Mouse (Mus musculus) kidney, embryonic 15.5 days (tissue): ENCODE measurements around the gene Armc12. TPM values are rescaled to one million over a fixed set of nuclear protein-coding genes. Genes with fewer than 3 reads are reported as not detected.
A peak's percentile ranks its signal among the peaks of the same experiment; 100 is the strongest.

ENCODE experiments used
- ATAC-seq: fragments of 200-750 bp; cut with Nextera tagmentation; replicated peaks from 2 replicates; pipeline ENCODE4 v1.8.0; 2017; ENCODE audit warnings: moderate TSS enrichment; ENCODE audit not compliant: low FRiP score
- H3K27ac ChIP-seq: fragments of 300-500 bp; sonication (generic); 2 replicates; pipeline ENCODE4 v1.5.1; 2015; ENCODE audit warnings: mild to moderate bottlenecking, inconsistent platforms
- H3K27me3 ChIP-seq: fragments of 300-500 bp; sonication (generic); 2 replicates; pipeline ENCODE4 v1.6.1; 2015; ENCODE audit warnings: inconsistent platforms
- H3K36me3 ChIP-seq: fragments of 300-500 bp; sonication (generic); 2 replicates; pipeline ENCODE4 v1.6.1; 2015; ENCODE audit warnings: inconsistent platforms
- H3K4me1 ChIP-seq: fragments of 300-500 bp; sonication (generic); 2 replicates; pipeline ENCODE4 v1.6.1; 2015; ENCODE audit warnings: inconsistent platforms
- H3K4me2 ChIP-seq: fragments of 300-500 bp; sonication (generic); 2 replicates; pipeline ENCODE4 v1.6.1; 2015; ENCODE audit warnings: moderate library complexity, mild to moderate bottlenecking, inconsistent platforms
- H3K4me3 ChIP-seq: fragments of 300-500 bp; sonication (generic); replicated peaks from 2 replicates; pipeline ENCODE4 v1.5.1; 2015; ENCODE audit warnings: mild to moderate bottlenecking, inconsistent platforms
- H3K9ac ChIP-seq: fragments of 300-500 bp; sonication (generic); 2 replicates; pipeline ENCODE4 v1.6.1; 2015; ENCODE audit warnings: mild to moderate bottlenecking, inconsistent platforms
- H3K9me3 ChIP-seq: fragments of 300-500 bp; sonication (generic); replicated peaks from 2 replicates; pipeline ENCODE4 v1.6.1; 2016; ENCODE audit warnings: inconsistent platforms
- WGBS: fragments of 180-500 bp; shearing (Covaris S2); methylation state at CpG from one replicate; pipeline ENCODE4 v1.1.7; 2015; ENCODE audit warnings: mixed read lengths; 5-methylcytosine and 5-hydroxymethylcytosine counted together
- polyA plus RNA-seq: library from polyadenylated mRNA; unstranded; fragments of >200 nt; fragmentation: Nextera tagmentation; extraction: Ambion mirVana; gene quantifications from 2 replicates; pipeline ENCODE4 v1.2.1, GENCODE M21; 2015

The Armc12 gene
- polyA plus RNA-seq, 1 experiment from 2014 or later: not detected

DNA sequence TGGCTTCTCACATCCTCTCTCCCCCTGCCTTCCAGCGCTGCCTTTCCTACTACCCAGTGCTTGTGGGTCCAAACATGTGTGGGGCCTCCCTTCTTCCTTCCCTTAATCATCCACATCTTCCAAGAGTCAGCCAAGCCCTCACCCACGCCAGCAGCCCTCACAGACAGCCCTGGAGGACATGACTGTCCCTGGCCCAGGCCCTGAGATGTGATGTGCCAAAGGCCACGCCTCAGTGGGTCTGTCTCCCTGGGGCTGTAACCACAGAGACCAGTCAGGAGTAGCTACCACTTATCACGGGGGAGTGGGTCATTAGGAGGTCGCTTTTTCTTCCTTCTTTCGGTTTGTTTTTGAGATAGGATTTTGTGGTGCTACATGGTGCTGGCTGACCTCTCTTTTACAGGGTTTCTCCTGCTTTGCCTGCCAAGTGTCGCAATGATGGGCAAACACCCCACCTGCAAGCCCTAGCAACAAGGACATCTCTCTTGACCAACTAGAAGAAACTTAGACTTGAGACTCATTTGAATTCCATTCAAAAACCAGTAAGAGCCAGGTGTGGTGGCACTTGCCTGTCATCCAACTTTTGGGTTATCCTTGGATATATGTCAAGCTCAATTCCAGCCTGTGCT is 28.3 kb upstream of the Armc12 start:
- Histone ChIP-seq H3K27me3 (no peaks in the 10 kb centered on the region), H3K9ac (no peak overlapping the region), H3K4me2 (no peak overlapping the region), H3K9me3 (no peaks in the 10 kb centered on the region), H3K27ac (0 out of 2 replicates have a peak overlapping the region, but pooled peaks have one; percentile 1), H3K36me3 (no peaks in the 10 kb centered on the region), H3K4me3 (no peak overlapping the region), H3K4me1 (peaks cover 13% of the 10 kb centered on the region)
- WGBS: 33% methylated on average over 7 of the region's 7 CpGs
- ATAC-seq: no peak

DNA sequence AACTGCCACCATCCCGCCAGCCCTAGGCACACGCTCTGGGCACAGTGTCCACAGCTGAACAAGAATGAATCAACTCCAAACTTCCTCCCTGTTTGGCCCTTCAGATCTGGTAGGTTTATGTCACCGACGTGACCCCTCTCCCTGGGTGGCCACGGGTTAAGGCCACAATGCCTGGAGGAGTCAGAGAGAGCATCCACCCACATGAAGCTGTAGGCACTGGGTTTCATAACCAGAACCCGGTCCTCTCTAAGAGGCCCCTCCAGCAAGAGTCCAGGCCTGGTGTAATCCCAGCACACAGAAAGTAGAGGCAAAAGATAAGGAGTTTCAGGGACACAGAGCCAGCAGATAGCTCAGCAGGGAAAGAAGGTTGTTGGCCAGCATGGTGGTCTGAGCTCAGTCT is 26.4 kb upstream of the Armc12 start:
- no peak for ATAC-seq
- H3K4me1 ChIP-seq: peaks cover 19% of the 10 kb centered on the region
- H3K27me3 ChIP-seq: no peaks in the 10 kb centered on the region
- H3K4me2 ChIP-seq: no peak overlapping the region
- H3K9ac ChIP-seq: no peak overlapping the region
- no peaks in the 10 kb centered on the region for H3K36me3 ChIP-seq
- H3K9me3 ChIP-seq: no peaks in the 10 kb centered on the region
- 60% methylated on average over 6 of the region's 6 CpGs for WGBS
- H3K27ac ChIP-seq: no peak overlapping the region
- H3K4me3 ChIP-seq: no peak overlapping the region

DNA sequence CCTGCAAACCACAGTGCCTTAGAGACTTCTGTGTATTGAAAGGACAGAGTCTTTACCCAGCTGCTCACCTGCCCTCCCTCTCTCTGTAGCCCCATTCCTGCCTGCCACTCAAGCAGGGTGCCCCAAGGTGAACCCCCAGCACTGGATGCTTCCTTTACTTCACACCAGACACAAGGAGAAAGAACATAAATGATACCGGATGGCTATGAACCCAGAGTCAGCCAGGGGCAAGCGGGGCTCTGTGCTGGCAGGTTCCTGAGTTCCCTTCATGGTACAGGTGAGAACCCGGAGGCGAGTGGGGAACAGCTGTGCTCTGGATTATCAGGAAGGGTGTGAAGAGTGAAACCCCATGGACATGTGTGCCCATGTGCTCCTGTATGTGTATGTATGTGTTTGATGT is 25.0 kb upstream of the Armc12 start:
- Histone ChIP-seq H3K4me1 (peaks cover 27% of the 10 kb centered on the region), H3K9ac (no peak overlapping the region), H3K36me3 (no peaks in the 10 kb centered on the region), H3K4me2 (no peak overlapping the region), H3K27me3 (no peaks in the 10 kb centered on the region), H3K27ac (no peak overlapping the region), H3K4me3 (no peak overlapping the region), H3K9me3 (no peaks in the 10 kb centered on the region)
- WGBS: 92% methylated on average over 4 of the region's 4 CpGs
- no peak for ATAC-seq

DNA sequence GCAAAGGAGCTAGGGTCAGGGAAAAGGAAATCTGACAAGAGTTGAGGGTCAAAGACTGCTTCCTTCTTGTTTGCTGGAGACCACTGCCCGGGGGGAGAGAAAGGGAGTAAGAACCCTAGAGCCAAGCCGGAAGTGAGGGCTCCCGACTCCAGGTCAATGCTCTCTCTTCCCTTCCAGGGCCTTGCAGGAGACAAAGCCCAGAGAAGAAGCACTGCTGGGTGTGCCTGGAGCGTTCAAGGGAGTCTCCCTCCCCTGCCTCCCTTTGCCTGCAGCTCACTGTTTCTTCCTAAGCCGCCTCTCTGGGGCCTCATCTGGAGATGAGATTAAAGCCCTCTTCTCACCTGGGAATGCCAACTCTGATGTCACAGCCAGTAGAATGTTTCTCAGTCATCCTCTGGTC is 23.7 kb upstream of the Armc12 start:
- Histone ChIP-seq H3K27me3 (no peaks in the 10 kb centered on the region), H3K27ac (peak overlapping the region; percentile 51; the same call in 1 of the 2 replicates), H3K4me3 (no peak overlapping the region), H3K4me1 (peaks cover 40% of the 10 kb centered on the region), H3K4me2 (no peak overlapping the region), H3K36me3 (no peaks in the 10 kb centered on the region), H3K9me3 (no peaks in the 10 kb centered on the region), H3K9ac (no peak overlapping the region)
- WGBS: 8% methylated on average over 5 of the region's 5 CpGs
- no peak for ATAC-seq

DNA sequence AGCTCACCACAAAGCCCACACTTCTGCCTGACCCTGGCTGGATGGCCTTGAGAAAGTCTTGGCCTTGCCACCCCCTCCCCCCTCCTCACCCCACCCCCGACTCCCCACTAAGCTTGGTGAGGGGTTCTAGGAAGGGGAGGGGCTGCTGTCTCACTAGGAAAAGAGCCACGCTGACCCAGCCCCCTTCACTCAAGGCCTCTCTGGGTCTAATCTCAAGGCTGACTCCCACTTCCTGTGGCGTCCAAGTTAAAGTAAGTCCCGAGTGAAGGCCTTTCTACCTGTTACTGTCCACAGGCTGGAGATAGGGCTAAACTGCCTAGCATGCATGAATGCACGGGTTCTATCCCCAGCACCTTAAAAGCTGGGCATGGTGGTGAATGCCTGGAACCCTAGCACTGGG is 23.1 kb upstream of the Armc12 start:
- peaks cover 41% of the 10 kb centered on the region for H3K4me1 ChIP-seq
- H3K4me3 ChIP-seq: no peak overlapping the region
- H3K4me2 ChIP-seq: no peak overlapping the region
- no peaks in the 10 kb centered on the region for H3K36me3 ChIP-seq
- peak overlapping the region; percentile 51; the same call in 1 of the 2 replicates for H3K27ac ChIP-seq
- WGBS: 22% methylated on average over 5 of the region's 5 CpGs
- no peaks in the 10 kb centered on the region for H3K27me3 ChIP-seq
- no peak overlapping the region for H3K9ac ChIP-seq
- no peaks in the 10 kb centered on the region for H3K9me3 ChIP-seq
- ATAC-seq: no peak

DNA sequence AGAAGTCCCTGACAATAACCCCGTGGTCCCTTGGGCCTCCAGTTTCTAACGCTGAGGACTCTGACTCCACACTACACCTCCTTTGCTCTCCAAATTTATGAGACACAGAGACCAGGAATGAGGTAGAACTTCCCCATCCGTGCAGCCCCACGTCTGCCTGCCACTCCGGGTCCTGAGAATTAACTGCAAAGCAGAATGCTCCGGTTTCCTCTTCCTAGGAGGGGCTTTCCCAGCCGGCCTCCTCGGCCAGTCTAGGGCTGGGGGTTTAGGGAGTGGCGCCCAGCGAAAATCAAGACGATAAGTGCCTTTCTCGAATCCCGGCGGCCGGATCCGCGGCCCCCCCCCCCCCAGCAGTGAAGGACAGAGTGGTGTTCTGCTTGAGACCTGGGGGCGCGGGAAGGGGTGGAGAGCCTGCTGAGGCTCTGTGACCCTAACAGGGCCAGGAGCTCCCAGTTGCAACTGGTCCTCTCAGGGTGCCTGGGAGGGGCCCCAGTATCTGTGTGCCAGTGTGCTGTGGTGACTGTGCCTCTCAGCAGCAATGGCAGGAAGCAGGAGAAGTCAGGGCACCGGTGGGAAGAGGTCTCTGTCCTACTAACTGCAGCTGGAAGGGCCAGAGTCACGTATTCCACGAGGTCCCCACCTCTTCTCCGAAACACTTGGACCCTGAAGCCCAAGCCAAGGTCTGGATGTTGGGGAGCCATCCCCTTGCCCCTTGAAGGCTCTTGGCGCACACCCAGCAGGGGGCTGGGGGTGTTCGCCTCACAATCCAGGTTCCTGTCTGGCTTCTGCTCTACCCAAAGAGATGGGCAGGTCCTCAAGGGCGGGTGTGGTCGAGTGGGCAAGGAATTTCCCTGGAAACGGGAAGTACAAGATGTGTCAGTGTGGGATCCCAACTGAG is 19.9 kb upstream of the Armc12 start:
- Histone ChIP-seq H3K4me1 (peaks cover 63% of the 10 kb centered on the region), H3K27ac (peak overlapping the region; percentile 64)

DNA sequence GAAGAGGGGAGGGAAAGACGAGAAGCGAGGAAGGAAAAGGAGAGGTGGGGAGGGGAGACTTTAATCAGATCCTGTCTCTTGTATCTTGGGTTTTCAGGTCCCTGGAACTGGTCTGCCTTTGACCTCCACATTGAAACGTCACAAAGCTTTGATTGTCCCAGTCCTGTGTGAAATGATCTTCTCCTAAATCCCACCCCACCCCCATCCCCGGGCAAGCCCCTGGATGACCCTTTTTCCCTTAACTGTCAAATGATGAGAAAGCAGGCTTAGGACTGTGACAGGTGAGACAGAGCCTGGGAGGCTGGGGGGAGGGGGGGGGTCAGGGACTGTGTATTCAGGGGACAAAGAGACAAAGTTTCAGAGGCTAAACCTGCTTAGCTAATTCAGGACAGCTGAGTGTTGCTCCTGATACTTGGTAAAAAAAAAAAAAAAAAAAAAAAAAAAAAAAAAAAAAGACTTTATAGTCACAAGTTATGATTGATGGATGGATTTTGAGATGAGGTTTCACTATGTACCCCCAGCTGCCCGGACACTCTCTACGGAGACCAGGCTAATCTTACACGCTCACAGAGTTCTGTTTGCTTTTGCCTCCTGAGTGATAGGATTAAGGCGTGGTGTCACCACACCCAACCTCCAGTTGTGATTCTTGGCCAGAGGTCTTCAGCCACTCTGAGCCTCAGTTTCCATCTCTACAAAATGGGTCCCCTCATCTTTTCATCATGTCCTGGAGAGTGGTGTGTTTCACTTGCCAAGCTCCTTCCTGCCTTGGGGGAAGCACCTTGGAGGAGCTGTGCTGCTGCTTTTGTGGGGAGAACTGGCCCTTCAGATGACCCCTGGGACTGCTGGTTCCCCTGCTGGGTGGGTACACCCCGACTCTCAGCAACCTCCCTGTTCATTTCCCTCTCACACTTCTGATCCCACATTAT is 18.7 kb upstream of the Armc12 start:
- ATAC-seq: no peak
- Histone ChIP-seq H3K27me3 (no peaks in the 10 kb centered on the region), H3K36me3 (no peaks in the 10 kb centered on the region), H3K9ac (no peak overlapping the region), H3K27ac (peak overlapping the region; percentile 51), H3K4me3 (no peak overlapping the region), H3K4me1 (peaks cover 65% of the 10 kb centered on the region), H3K4me2 (no peak overlapping the region), H3K9me3 (no peaks in the 10 kb centered on the region)
- WGBS: 33% methylated on average over 9 of the region's 9 CpGs

More for the DNA sequence above, 19.9 kb upstream of the Armc12 start:
- Histone ChIP-seq H3K9ac (peak overlapping the region; percentile 31; the same call in 1 of the 2 replicates), H3K36me3 (no peaks in the 10 kb centered on the region), H3K4me3 (peak overlapping the region; percentile 26), H3K27me3 (no peaks in the 10 kb centered on the region), H3K9me3 (no peaks in the 10 kb centered on the region), H3K4me2 (peak overlapping the region; percentile 61)
- WGBS: 5% methylated on average over 28 of the region's 28 CpGs
- no peak; the same call in 1 of the 2 replicates for ATAC-seq

DNA sequence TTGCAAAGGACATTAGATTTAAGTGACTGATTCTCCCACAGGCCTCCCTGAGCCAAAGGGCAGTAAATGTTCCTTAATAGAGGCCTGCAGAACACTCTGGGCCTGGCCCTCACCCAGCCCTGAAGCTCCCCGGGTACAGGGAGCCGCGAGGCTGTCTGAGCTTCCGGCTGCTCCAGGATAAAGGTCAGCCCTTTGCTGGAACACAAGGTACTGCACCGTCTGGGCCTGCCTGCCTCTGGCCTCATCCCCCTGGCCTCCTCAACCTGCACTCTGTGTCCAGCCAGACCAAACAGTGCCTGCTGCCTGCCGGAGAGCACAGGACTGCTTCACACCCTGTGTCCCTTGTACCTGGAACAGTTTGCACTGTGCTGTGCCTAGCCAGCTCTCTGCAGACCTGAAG is 17.9 kb upstream of the Armc12 start:
- Histone ChIP-seq H3K27ac (peak overlapping the region; percentile 51), H3K9ac (no peak overlapping the region), H3K9me3 (no peaks in the 10 kb centered on the region), H3K4me2 (no peak overlapping the region), H3K27me3 (no peaks in the 10 kb centered on the region), H3K36me3 (no peaks in the 10 kb centered on the region), H3K4me1 (peaks cover 65% of the 10 kb centered on the region), H3K4me3 (no peak overlapping the region)
- peak; percentile 50 for ATAC-seq
- 30% methylated on average over 6 of the region's 6 CpGs for WGBS

DNA sequence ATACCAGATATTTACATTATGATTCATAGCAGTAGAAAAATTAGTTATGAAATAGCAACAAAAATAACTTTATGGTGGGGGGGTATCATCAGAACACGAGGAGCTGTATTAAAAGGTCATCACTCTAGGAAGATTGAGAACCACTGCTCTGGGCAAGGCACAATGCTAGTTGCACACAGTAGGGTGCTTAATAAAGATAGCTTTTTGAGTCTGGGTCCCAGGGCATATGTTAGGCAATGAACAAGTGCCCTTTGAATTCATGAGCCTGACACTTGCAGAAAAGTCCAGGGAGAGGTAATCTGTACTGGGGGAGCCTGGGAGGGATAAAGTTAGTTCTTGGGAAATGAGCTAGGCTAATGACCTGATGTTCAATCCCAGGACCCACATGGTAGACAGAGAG is 17.3 kb upstream of the Armc12 start:
- Histone ChIP-seq H3K9me3 (no peaks in the 10 kb centered on the region), H3K9ac (no peak overlapping the region), H3K27ac (0 out of 2 replicates have a peak overlapping the region, but pooled peaks have one; percentile 51), H3K4me3 (no peak overlapping the region), H3K4me2 (no peak overlapping the region), H3K27me3 (no peaks in the 10 kb centered on the region), H3K4me1 (peaks cover 69% of the 10 kb centered on the region), H3K36me3 (no peaks in the 10 kb centered on the region)
- ATAC-seq: no peak
- 61% methylated on average over 1 of the region's 1 CpGs for WGBS

DNA sequence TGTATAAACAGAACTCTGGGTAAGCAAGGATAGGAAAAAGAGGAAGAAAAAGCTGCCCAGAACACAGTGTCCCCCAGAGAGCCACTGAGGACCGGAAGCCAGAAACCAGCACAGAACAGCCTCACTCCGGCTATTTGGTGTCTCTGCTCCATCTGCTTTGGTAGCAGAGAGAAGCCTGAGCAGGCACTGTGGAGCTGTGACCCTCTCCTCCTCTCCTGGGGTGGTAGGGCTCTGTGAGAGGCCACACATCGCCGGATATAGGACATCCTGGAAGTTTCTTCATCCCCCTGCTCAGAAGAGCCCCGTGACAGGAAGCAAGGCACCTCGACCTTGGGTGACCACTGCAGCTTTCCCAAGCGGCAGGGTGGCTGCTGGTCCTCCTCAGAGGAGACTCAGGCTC is 16.8 kb upstream of the Armc12 start:
- ATAC-seq: no peak
- no peak overlapping the region for H3K4me3 ChIP-seq
- H3K9ac ChIP-seq: no peak overlapping the region
- H3K9me3 ChIP-seq: no peaks in the 10 kb centered on the region
- peaks cover 74% of the 10 kb centered on the region for H3K4me1 ChIP-seq
- no peak overlapping the region for H3K4me2 ChIP-seq
- no peaks in the 10 kb centered on the region for H3K36me3 ChIP-seq
- H3K27me3 ChIP-seq: no peaks in the 10 kb centered on the region
- 50% methylated on average over 7 of the region's 7 CpGs for WGBS
- peak overlapping the region; percentile 1; the same call in 1 of the 2 replicates for H3K27ac ChIP-seq

DNA sequence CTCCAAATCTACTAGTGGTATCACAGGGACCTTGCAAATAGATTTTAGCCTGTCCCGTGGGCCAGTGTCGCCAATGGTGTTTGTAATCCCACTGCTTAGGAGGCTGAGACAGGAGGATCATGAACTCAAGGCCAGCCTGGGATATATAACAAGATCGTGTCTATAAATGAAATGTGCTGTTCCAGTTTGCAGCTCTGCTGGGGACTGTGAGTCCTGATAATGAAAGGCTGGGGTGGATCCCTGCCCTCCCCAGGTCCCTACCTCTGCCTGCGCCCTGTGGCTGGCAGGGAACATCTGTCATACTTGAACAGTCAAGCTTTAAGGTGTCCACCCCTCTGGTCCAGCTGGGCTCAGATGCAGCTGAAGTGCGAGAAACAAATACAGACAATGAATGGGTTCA is 16.1 kb upstream of the Armc12 start:
- H3K27ac ChIP-seq: no peak overlapping the region
- no peak overlapping the region for H3K9ac ChIP-seq
- no peaks in the 10 kb centered on the region for H3K36me3 ChIP-seq
- H3K4me2 ChIP-seq: no peak overlapping the region
- H3K4me1 ChIP-seq: peaks cover 77% of the 10 kb centered on the region
- no peaks in the 10 kb centered on the region for H3K27me3 ChIP-seq
- H3K4me3 ChIP-seq: no peak overlapping the region
- no peaks in the 10 kb centered on the region for H3K9me3 ChIP-seq
- 65% methylated on average over 5 of the region's 5 CpGs for WGBS
- no peak for ATAC-seq
